ENCODE assay signal across 10 mouse cellular contexts in genomic region chrX:129831903-129832302, GRCm38 (mm10).
DNase-seq lines count a peak whose midpoint lies in the region; ATAC-seq and TF ChIP-seq lines count a peak whose summit lies in the region.
"Had no signal": no experiment of that assay in that cellular context is flagged by ENCODE, and none has a peak within 500 bp of the region (broad histone marks: within the 10 kb centered on the region; RNA-seq: fewer than 3 reads in every experiment).

No protein-coding gene starts in this region.

- no peak for TF ChIP-seq POLR2A in lung, adult 2 months (IDR thresholded peaks at IDR 0.05; ENCODE audit: borderline replicate concordance, extremely low read depth, low read depth, low read length)

- H3K27ac ChIP-seq in hindbrain, postnatal 0 days: no peak overlapping the region
- no peak overlapping the region for H3K27ac ChIP-seq in hindbrain, embryonic 16.5 days (ENCODE audit: low read depth, low read length)
- H3K27ac ChIP-seq: embryonic facial prominence, embryonic 12.5 days; intestine, embryonic 15.5 days had no signal

- TF ChIP-seq CTCF in hindbrain, postnatal 0 days (IDR thresholded peaks at IDR 0.05; ENCODE audit: low read depth): peak; percentile 54
- no peak for TF ChIP-seq CTCF in lung, adult 2 months (IDR thresholded peaks at IDR 0.05; ENCODE audit: insufficient read depth, low read length)

- WGBS in hindbrain, postnatal 0 days: 34% methylated on average over 2 of the region's 2 CpGs
- 37% methylated on average over 2 of the region's 2 CpGs for WGBS in hindbrain, embryonic 16.5 days
- 49% methylated on average over 2 of the region's 2 CpGs for WGBS in lung, adult 2 months

- no peaks in the 10 kb centered on the region for H3K4me1 ChIP-seq in hindbrain, postnatal 0 days (ENCODE audit: insufficient read depth, low read length)
- H3K4me1 ChIP-seq in hindbrain, embryonic 16.5 days (ENCODE audit: control insufficient read depth, insufficient read depth, low read depth, low read length): no peaks in the 10 kb centered on the region
- no peaks in the 10 kb centered on the region for H3K4me1 ChIP-seq in lung, adult 2 months (ENCODE audit: control insufficient read depth, insufficient read depth, low read length)
- H3K4me1 ChIP-seq: embryonic facial prominence, embryonic 12.5 days; intestine, embryonic 15.5 days had no signal

- ATAC-seq in CD4-positive, CD25-positive, alpha-beta regulatory T cell, adult 4 months: no peak
- no peak for ATAC-seq in hindbrain, postnatal 0 days
- ATAC-seq in hindbrain, embryonic 16.5 days: no peak
- ATAC-seq: intestine, embryonic 15.5 days had no signal

- H3K36me3 ChIP-seq in hindbrain, postnatal 0 days (ENCODE audit: insufficient read depth, low read length): no peaks in the 10 kb centered on the region
- no peaks in the 10 kb centered on the region for H3K36me3 ChIP-seq in hindbrain, embryonic 16.5 days (ENCODE audit: control insufficient read depth, insufficient read depth, low read length)
- no peaks in the 10 kb centered on the region for H3K36me3 ChIP-seq in splenic B cell, adult 2 months (ENCODE audit: control insufficient read depth, insufficient read depth, low read length, poor library complexity, severe bottlenecking)
- H3K36me3 ChIP-seq: embryonic facial prominence, embryonic 12.5 days; intestine, embryonic 15.5 days had no signal

- DNase-seq in CD4-positive, CD25-positive, alpha-beta regulatory T cell, adult 2 months (ENCODE audit: low read depth, low spot score): peak; percentile 3
- peak; percentile 58 for DNase-seq in hindbrain, postnatal 0 days (ENCODE audit: low spot score)
- peak; percentile 0 for DNase-seq in lung, postnatal 36 days
- no peak for DNase-seq in lung, adult 2 months
- DNase-seq in splenic B cell, adult 2 months (ENCODE audit: low read depth, low spot score): peak; percentile 0
- DNase-seq in spleen, postnatal 4 days (ENCODE audit: low spot score in 2 of 2): no peak

- no peaks in the 10 kb centered on the region for H3K27me3 ChIP-seq in hindbrain, postnatal 0 days (ENCODE audit: insufficient read depth, low read length)
- H3K27me3 ChIP-seq in hindbrain, embryonic 16.5 days (replicated peaks; ENCODE audit: control insufficient read depth, insufficient read depth, low read length): no peaks in the 10 kb centered on the region
- H3K27me3 ChIP-seq in splenic B cell, adult 2 months (ENCODE audit: control insufficient read depth, insufficient read depth, low read length, poor library complexity, severe bottlenecking): no peaks in the 10 kb centered on the region
- H3K27me3 ChIP-seq: embryonic facial prominence, embryonic 12.5 days; intestine, embryonic 15.5 days had no signal

- no peak overlapping the region for H3K4me3 ChIP-seq in hindbrain, postnatal 0 days (ENCODE audit: low read length)
- H3K4me3 ChIP-seq in hindbrain, embryonic 16.5 days (ENCODE audit: low read length): no peak overlapping the region
- no peak overlapping the region for H3K4me3 ChIP-seq in lung, adult 2 months (replicated peaks; ENCODE audit: extremely low read depth, low read depth, low read length)
- H3K4me3 ChIP-seq: embryonic facial prominence, embryonic 12.5 days; intestine, embryonic 15.5 days had no signal

- H3K9ac ChIP-seq in hindbrain, postnatal 0 days (replicated peaks; ENCODE audit: low read length): no peak overlapping the region
- H3K9ac ChIP-seq in hindbrain, embryonic 16.5 days (ENCODE audit: low read depth, low read length): no peak overlapping the region
- H3K9ac ChIP-seq: embryonic facial prominence, embryonic 12.5 days; intestine, embryonic 15.5 days had no signal

- H3K4me2 ChIP-seq in hindbrain, postnatal 0 days (ENCODE audit: low read depth, low read length): no peak overlapping the region
- H3K4me2 ChIP-seq in hindbrain, embryonic 16.5 days (ENCODE audit: low read length): no peak overlapping the region
- H3K4me2 ChIP-seq: embryonic facial prominence, embryonic 12.5 days; intestine, embryonic 15.5 days had no signal

- no peaks in the 10 kb centered on the region for H3K9me3 ChIP-seq in hindbrain, postnatal 0 days (ENCODE audit: low read length)
- no peaks in the 10 kb centered on the region for H3K9me3 ChIP-seq in hindbrain, embryonic 16.5 days (ENCODE audit: control insufficient read depth, low read length)
- H3K9me3 ChIP-seq: embryonic facial prominence, embryonic 12.5 days; intestine, embryonic 15.5 days had no signal

Comparison
In these comparisons a context has a peak if more than half of its experiments do, and no peak if none do; other contexts are left out.
1. DNase-seq: peak in CD4-positive, CD25-positive, alpha-beta regulatory T cell, adult 2 months (single experiment), hindbrain, postnatal 0 days (single experiment), lung, postnatal 36 days (single experiment) and splenic B cell, adult 2 months (single experiment); none in lung, adult 2 months (single experiment) and spleen, postnatal 4 days (0 of 2).